Mouse (Mus musculus) adrenal gland (tissue): ENCODE measurements around the gene Gda.

Experiments
- intact Hi-C: fragments of 180-260 bp; cut with DNase I; formaldehyde crosslinking; loops from one replicate; pipeline ENCODE4 v1.15.1; 2025

The Gda gene

GRCm38 (mm10) chr19:21376445-21377218 is 96.6 kb downstream of the Gda start:
- intact Hi-C loops, result loop anchor here (10.0 kb wide), 1 partner anchor 368 kb away; no protein-coding TSS in a partner anchor

- intact Hi-C loops, result loop anchor here (2.0 to 10.0 kb wide), 5 partner anchors 99 to 372 kb away; partner anchors contain the start of gene Gda
Measured at GRCm38 (mm10) chr19:21373073-21373755, 100.0 kb downstream of the Gda start.

- intact Hi-C loops, result loop anchor here (2.0 to 10.0 kb wide), 5 partner anchors 100 to 372 kb away; partner anchors contain the start of gene Gda
Measured at GRCm38 (mm10) chr19:21372395-21373072, 100.7 kb downstream of the Gda start.

GRCm38 (mm10) chr19:21371337-21371736 is 101.9 kb downstream of the Gda start:
- intact Hi-C loops, result loop anchor here (5.0 to 10.0 kb wide), 3 partner anchors 101 to 373 kb away; partner anchors contain the start of gene Gda

GRCm38 (mm10) chr19:21370782-21371181 is 102.5 kb downstream of the Gda start:
- intact Hi-C loops, result loop anchor here (5.0 to 10.0 kb wide), 3 partner anchors 102 to 374 kb away; partner anchors contain the start of gene Gda

- intact Hi-C loops, result loop anchor here (5.0 kb wide), 1 partner anchor 522 kb away; no protein-coding TSS in a partner anchor
Measured at GRCm38 (mm10) chr19:21369175-21369574, 104.1 kb downstream of the Gda start.

- intact Hi-C loops, result loop anchor here (5.0 kb wide), 1 partner anchor 521 kb away; no protein-coding TSS in a partner anchor
Measured at GRCm38 (mm10) chr19:21368595-21368994, 104.7 kb downstream of the Gda start.

- intact Hi-C loops, result no loop called here
Measured at GRCm38 (mm10) chr19:21357792-21358191, 115.5 kb downstream of the Gda start.

- intact Hi-C loops, result no loop called here
Measured at GRCm38 (mm10) chr19:21349634-21350033, 123.6 kb downstream of the Gda start.

- intact Hi-C loops, result no loop called here
Measured at GRCm38 (mm10) chr19:21346646-21347045, 126.6 kb downstream of the Gda start.
